Mouse (Mus musculus) hindbrain, embryonic 16.5 days (tissue): Measurements from ENCODE around the gene Pbx1. TPM values are rescaled to one million over a fixed set of nuclear protein-coding genes. Genes with fewer than 3 reads are reported as not detected.

Experiments
- ATAC-seq: fragments of 200-750 bp; cut with Nextera tagmentation; 2 replicates; pipeline ENCODE4 v1.8.0; 2017; ENCODE audit warnings: moderate TSS enrichment, moderate library complexity
- H3K27ac ChIP-seq: fragments of 300-500 bp; sonication (generic); 2 replicates; pipeline ENCODE4 v1.5.1; 2014; ENCODE audit warnings: low read depth, mild to moderate bottlenecking, control low read depth, low read length, moderate library complexity
- H3K27me3 ChIP-seq: fragments of 300-500 bp; sonication (generic); replicated peaks from 2 replicates; pipeline ENCODE4 v1.6.1; 2014; ENCODE audit warnings: low read length; ENCODE audit not compliant: control insufficient read depth, insufficient read depth
- H3K36me3 ChIP-seq: fragments of 300-500 bp; sonication (generic); 2 replicates; pipeline ENCODE4 v1.6.1; 2014; ENCODE audit warnings: mild to moderate bottlenecking, low read length, moderate library complexity, mixed read lengths; ENCODE audit not compliant: control insufficient read depth, insufficient read depth
- H3K4me1 ChIP-seq: fragments of 300-500 bp; sonication (generic); 2 replicates; pipeline ENCODE4 v1.6.1; 2014; ENCODE audit warnings: low read depth, low read length; ENCODE audit not compliant: control insufficient read depth, insufficient read depth
- H3K4me2 ChIP-seq: fragments of 300-500 bp; sonication (generic); 2 replicates; pipeline ENCODE4 v1.6.1; 2014; ENCODE audit warnings: mild to moderate bottlenecking, low read length, control low read depth, moderate library complexity
- H3K4me3 ChIP-seq: fragments of 300-500 bp; sonication (generic); 2 replicates; pipeline ENCODE4 v1.5.1; 2014; ENCODE audit warnings: mild to moderate bottlenecking, low read length, control low read depth, moderate library complexity
- H3K9ac ChIP-seq: fragments of 300-500 bp; sonication (generic); 2 replicates; pipeline ENCODE4 v1.6.1; 2014; ENCODE audit warnings: low read depth, mild to moderate bottlenecking, control low read depth, low read length, moderate library complexity
- H3K9me3 ChIP-seq: fragments of 300-500 bp; sonication (generic); 2 replicates; pipeline ENCODE4 v1.6.1; 2014; ENCODE audit warnings: mild to moderate bottlenecking, low read length, moderate library complexity; ENCODE audit not compliant: control insufficient read depth
- WGBS: fragments of 180-500 bp; shearing (Covaris S2); extraction: QIAGEN DNeasy Blood & Tissue Kit; methylation state at CpG from one replicate; pipeline ENCODE4 v1.1.7; 2014; 5-methylcytosine and 5-hydroxymethylcytosine counted together
- polyA plus RNA-seq: library from polyadenylated mRNA; unstranded; fragments of >200 nt; fragmentation: Nextera tagmentation; extraction: Ambion mirVana; gene quantifications from 2 replicates; pipeline ENCODE4 v1.2.1, GENCODE M21; 2015

Pbx1 gene
- polyA plus RNA-seq, 1 experiment from 2014 or later = 36.0 TPM

DNA sequence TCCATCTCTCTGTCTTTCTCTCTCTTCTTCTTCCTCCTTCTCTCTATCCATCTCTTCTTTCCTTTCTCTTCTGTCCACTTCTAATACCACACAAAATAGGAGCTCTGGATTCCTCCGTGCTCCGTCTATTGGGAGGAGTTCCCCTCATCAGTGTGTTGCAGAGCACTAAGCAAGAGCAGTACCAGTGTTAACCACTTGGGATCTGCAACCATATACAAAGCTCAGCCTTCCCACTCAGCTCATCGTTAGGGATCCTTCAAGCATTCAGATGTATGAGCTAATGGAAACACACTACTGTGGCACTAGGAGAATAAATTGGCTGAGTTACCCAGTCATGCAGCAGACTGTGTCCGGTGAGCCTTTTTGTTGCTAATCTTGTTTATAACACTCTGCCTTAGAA, 314.7 kb downstream of the Pbx1 start:
- Histone ChIP-seq H3K27ac (no peak overlapping the region), H3K27me3 (no peaks in the 10 kb centered on the region), H3K36me3 (no peaks in the 10 kb centered on the region), H3K4me3 (no peak overlapping the region), H3K4me2 (no peak overlapping the region), H3K4me1 (no peaks in the 10 kb centered on the region), H3K9me3 (no peaks in the 10 kb centered on the region), H3K9ac (no peak overlapping the region)
- 79% methylated on average over 4 of the region's 4 CpGs for WGBS
- ATAC-seq = no peak

DNA sequence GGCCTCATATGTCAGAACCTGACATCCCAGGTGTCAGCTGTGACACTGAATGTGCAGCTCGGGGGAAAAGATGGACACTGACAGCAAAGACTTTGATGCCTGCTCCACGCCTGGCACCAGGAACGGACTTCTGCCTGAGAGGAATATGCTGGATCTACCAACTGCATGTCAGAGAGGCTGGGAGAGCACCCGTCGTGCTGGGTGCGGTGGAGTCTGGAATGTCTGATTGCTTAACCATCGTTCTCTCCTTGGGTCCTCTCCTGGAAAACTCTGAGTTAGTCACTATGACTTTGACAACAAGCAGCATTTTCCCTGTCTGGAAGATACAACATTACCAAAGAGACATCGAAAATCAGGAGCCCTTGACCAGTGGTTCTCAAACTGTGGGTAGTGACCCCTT, 322.3 kb downstream of the Pbx1 start:
- no peaks in the 10 kb centered on the region for H3K36me3 ChIP-seq
- no peaks in the 10 kb centered on the region for H3K9me3 ChIP-seq
- H3K4me3 ChIP-seq = no peak overlapping the region
- 83% methylated on average over 8 of the region's 8 CpGs for WGBS
- no peak overlapping the region for H3K9ac ChIP-seq
- H3K27me3 ChIP-seq = no peaks in the 10 kb centered on the region
- no peak overlapping the region for H3K27ac ChIP-seq
- no peaks in the 10 kb centered on the region for H3K4me1 ChIP-seq
- no peak for ATAC-seq
- no peak overlapping the region for H3K4me2 ChIP-seq

DNA sequence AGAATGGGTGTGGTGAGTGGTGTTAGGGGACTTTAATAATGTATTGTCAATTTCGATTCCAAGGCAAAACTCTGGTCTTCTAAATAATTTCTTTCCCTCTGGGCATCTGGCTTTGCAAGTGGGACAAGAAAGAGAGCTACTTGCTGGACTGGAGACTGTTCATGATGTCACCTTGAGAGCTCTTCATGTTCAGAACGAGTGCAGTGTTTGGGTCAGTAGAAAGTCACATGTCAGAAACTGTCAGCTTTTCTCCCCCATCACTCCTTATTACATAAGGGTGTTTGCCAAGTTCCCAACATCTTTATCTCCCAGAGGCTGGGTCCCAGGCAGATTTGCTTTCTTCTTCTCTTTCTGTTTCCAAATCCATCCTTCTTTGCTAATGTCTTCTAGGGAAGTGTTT, 328.2 kb downstream of the Pbx1 start:
- Histone ChIP-seq H3K27me3 (no peaks in the 10 kb centered on the region), H3K9ac (no peak overlapping the region), H3K4me1 (no peaks in the 10 kb centered on the region), H3K9me3 (no peaks in the 10 kb centered on the region), H3K4me3 (no peak overlapping the region), H3K4me2 (no peak overlapping the region), H3K27ac (no peak overlapping the region), H3K36me3 (no peaks in the 10 kb centered on the region)
- whole genome bisulfite sequencing = 84% methylated on average over 2 of the region's 2 CpGs
- ATAC-seq = no peak

- Histone ChIP-seq H3K36me3 (no peaks in the 10 kb centered on the region), H3K4me3 (no peak overlapping the region), H3K4me1 (no peaks in the 10 kb centered on the region)
These were observed 330.6 kb downstream of the Pbx1 start for GRCm38 (mm10) chr1:168101514-168101913.

DNA sequence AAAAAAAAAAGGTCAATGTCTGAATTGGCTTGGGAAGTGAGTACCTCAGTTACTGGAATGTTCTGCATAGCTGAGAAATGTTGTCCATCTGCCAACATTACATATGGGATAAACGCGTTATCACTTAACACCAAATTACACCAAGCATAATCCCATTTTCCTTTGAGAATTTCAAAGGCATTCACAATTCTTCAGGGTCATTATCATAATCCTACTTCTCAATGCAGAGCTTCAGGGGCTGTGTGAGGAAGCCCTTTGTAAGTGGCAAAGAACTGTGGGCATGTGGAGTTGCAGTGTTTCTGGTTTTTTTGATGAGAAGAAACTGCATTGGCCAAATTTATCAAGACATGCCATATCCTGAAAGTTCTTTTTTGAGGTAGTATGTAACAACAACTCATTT, 333.3 kb downstream of the Pbx1 start:
- Histone ChIP-seq H3K4me1 (no peaks in the 10 kb centered on the region; the same call in 1 of the 2 replicates), H3K9me3 (no peaks in the 10 kb centered on the region), H3K4me3 (no peak overlapping the region), H3K4me2 (no peak overlapping the region), H3K9ac (no peak overlapping the region), H3K27me3 (no peaks in the 10 kb centered on the region), H3K27ac (no peak overlapping the region), H3K36me3 (no peaks in the 10 kb centered on the region)
- WGBS = 88% methylated on average over 2 of the region's 2 CpGs
- no peak for ATAC-seq

More at GRCm38 (mm10) chr1:168101514-168101913, 330.6 kb downstream of the Pbx1 start:
- H3K9ac ChIP-seq = no peak overlapping the region
- H3K27ac ChIP-seq = no peak overlapping the region
- no peak for ATAC-seq
- WGBS = 69% methylated on average over 3 of the region's 3 CpGs
- no peaks in the 10 kb centered on the region for H3K9me3 ChIP-seq
- H3K4me2 ChIP-seq = no peak overlapping the region
- no peaks in the 10 kb centered on the region for H3K27me3 ChIP-seq

DNA sequence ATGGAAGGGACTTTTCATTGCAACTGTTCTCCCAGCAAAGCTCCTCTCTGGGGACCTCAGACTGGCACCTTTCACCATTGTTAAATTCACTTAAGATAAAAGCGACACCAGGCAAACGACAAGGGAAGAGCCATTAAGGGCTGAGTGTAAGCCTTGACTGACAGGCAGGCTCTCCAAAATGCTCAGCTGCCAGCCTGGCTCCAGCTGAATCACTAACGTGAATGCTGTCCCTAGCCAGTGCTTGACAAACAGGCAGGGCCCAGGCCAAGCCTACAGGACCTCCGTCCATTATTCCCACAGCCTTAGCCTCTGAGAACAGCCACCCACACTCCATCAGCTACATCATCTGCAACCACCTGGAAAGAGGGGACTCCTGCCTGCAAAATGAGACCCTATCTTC, 337.4 kb downstream of the Pbx1 start:
- H3K27me3 ChIP-seq = no peaks in the 10 kb centered on the region
- 0 out of 2 replicates have a peak, but pooled peaks have one; percentile 37 for ATAC-seq

GRCm38 (mm10) chr1:168093044-168093443, 339.0 kb downstream of the Pbx1 start:
- Histone ChIP-seq H3K27me3 (no peaks in the 10 kb centered on the region), H3K9me3 (no peaks in the 10 kb centered on the region), H3K9ac (no peak overlapping the region), H3K27ac (no peak overlapping the region), H3K4me2 (no peak overlapping the region), H3K36me3 (no peaks in the 10 kb centered on the region), H3K4me3 (no peak overlapping the region), H3K4me1 (peaks cover 4% of the 10 kb centered on the region; the same call in 1 of the 2 replicates)
- ATAC-seq = peak; percentile 81
- 83% methylated on average over 2 of the region's 2 CpGs for WGBS

More for the DNA sequence above, 337.4 kb downstream of the Pbx1 start:
- H3K4me3 ChIP-seq = no peak overlapping the region
- WGBS = 34% methylated on average over 4 of the region's 4 CpGs
- no peak overlapping the region for H3K9ac ChIP-seq
- H3K27ac ChIP-seq = no peak overlapping the region
- H3K9me3 ChIP-seq = no peaks in the 10 kb centered on the region
- peaks cover 4% of the 10 kb centered on the region; the same call in 1 of the 2 replicates for H3K4me1 ChIP-seq
- no peak overlapping the region for H3K4me2 ChIP-seq
- H3K36me3 ChIP-seq = no peaks in the 10 kb centered on the region

GRCm38 (mm10) chr1:168091627-168092026, 340.4 kb downstream of the Pbx1 start:
- 41% methylated on average over 4 of the region's 4 CpGs for WGBS
- Histone ChIP-seq H3K4me1 (peaks cover 4% of the 10 kb centered on the region; the same call in 1 of the 2 replicates), H3K27me3 (no peaks in the 10 kb centered on the region), H3K4me2 (no peak overlapping the region), H3K27ac (no peak overlapping the region), H3K36me3 (no peaks in the 10 kb centered on the region), H3K4me3 (no peak overlapping the region), H3K9ac (no peak overlapping the region), H3K9me3 (no peaks in the 10 kb centered on the region)
- no peak for ATAC-seq

DNA sequence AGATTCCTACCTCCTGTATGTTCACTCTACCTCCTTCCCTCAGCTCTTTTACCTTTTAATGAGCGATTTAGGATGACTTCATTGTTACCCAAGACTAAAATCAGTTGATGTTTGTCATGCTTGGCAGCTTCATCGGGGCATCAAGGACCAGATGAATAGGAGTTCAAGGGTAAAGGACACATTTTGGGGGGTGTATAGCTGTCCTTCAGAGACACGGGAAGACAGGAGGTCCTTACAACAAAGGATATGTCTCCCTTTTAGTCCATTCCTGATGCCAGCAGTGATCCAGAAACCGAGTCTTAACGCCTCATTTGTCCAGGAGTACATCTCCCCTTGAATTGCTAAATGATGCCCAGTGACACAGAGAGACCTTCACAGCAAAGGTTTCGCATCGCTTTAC, 343.4 kb downstream of the Pbx1 start:
- no peak overlapping the region for H3K9ac ChIP-seq
- no peak overlapping the region for H3K27ac ChIP-seq
- H3K4me2 ChIP-seq = no peak overlapping the region
- no peaks in the 10 kb centered on the region for H3K9me3 ChIP-seq
- H3K4me3 ChIP-seq = no peak overlapping the region
- H3K4me1 ChIP-seq = peaks cover 4% of the 10 kb centered on the region; the same call in 1 of the 2 replicates
- H3K36me3 ChIP-seq = no peaks in the 10 kb centered on the region
- WGBS = 53% methylated on average over 7 of the region's 7 CpGs
- no peaks in the 10 kb centered on the region for H3K27me3 ChIP-seq
- no peak for ATAC-seq

DNA sequence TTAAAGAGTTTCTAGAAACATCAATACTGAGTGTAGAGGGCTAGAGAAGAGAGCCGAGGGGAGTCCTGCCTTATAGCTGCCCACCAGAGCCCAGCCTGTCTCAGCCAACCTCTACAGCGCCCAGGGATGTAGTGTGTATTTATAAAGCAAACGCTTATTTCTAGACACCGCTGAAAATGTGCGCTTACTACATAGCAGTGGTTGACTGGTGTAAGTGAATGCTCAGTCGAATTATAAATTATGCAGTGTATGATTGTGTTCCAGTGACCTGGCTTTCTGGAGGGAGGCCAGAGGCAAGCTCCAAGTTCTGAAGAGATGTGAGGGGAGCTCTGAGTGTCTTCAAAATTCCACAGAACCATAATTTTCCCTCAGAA, 352.7 kb downstream of the Pbx1 start:
- Histone ChIP-seq H3K27ac (no peak overlapping the region), H3K4me3 (no peak overlapping the region), H3K4me1 (no peaks in the 10 kb centered on the region), H3K9me3 (no peaks in the 10 kb centered on the region), H3K9ac (no peak overlapping the region), H3K27me3 (no peaks in the 10 kb centered on the region), H3K36me3 (no peaks in the 10 kb centered on the region), H3K4me2 (no peak overlapping the region)
- ATAC-seq = no peak
- WGBS = 91% methylated on average over 6 of the region's 6 CpGs
